Mouse (Mus musculus) liver, embryonic 14.5 days (tissue): ENCODE results near the gene Rngtt.

Experiments
- CTCF ChIP-seq: IDR thresholded peaks from 2 replicates; pipeline ENCODE4 v1.5.1; 2016; ENCODE audit warnings: antibody characterized with exemption, low read depth, control low read depth
- EP300 ChIP-seq: IDR thresholded peaks from 2 replicates; pipeline ENCODE4 v1.6.1; 2016; ENCODE audit warnings: antibody characterized with exemption, low read depth

DNA sequence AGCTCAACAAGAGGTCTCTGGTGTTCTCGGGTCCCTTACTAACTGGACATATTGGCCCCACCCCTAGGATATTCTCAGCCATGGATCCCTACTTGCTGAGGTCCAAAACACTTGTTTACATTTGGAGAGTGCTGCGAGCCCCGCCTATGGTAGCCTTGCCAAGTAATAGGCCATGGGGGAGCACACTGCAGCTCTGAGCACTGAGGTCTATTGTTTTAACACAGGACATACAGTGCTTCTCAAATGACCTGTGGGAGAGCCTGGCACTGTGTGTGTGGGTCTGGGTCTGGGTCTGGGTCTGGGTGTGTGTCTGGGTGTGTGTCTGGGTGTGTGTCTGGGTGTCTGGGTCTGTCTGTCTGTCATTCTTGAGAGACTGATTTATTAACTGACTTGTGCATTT is 155.8 kb downstream of the Rngtt start:
- TF ChIP-seq EP300 (no peak), CTCF (no peak)
